9 mouse cellular contexts compared by ENCODE assay signal in the genomic region with DNA sequence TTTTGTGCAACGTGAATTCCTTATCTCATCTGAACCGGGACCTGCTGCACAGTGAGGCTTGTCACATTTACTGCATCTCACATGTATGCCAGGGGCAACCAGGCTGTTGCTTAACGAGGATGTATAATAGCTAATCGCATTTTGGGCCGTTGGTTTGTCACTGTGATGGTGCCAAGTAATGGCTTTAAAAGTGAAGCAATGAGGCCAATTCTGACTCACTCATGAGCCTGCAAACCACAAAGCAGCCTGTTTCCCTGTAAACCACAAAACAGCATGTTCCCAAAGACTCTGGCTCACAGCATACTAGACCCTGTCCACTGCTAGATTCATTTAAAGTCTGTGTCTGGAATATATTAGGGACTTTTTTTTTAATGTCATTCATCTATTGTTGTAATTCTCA.
DNase-seq lines count a peak whose midpoint lies in the region; ATAC-seq and TF ChIP-seq lines count a peak whose summit lies in the region.
"Had no signal": no experiment of that assay in that cellular context is flagged by ENCODE, and none has a peak within 500 bp of the region (broad histone marks: within the 10 kb centered on the region; RNA-seq: fewer than 3 reads in every experiment).

No protein-coding gene starts in this region.

- no peak for DNase-seq in forebrain, embryonic 11.5 days (ENCODE audit: low spot score)
- peak; percentile 3 for DNase-seq in right cerebral cortex, adult 18-20 months
- DNase-seq in right cerebral cortex, postnatal 14 days = no peak
- peak; percentile 23 for DNase-seq in layer of hippocampus, adult 11-12 months (ENCODE audit: low spot score)
- DNase-seq in cerebellum, postnatal 4 days (ENCODE audit: low spot score in 2 of 2) = no peak

- no peak overlapping the region for H3K4me3 ChIP-seq in forebrain, embryonic 15.5 days
- no peak overlapping the region for H3K4me3 ChIP-seq in forebrain, embryonic 11.5 days (ENCODE audit: low read depth, low read length)
- H3K4me3 ChIP-seq in myocyte = no peak overlapping the region
- no peak overlapping the region for H3K4me3 ChIP-seq in hindbrain, embryonic 13.5 days
- H3K4me3 ChIP-seq: limb, embryonic 12.5 days had no signal

- no peak overlapping the region for H3K9ac ChIP-seq in forebrain, embryonic 15.5 days (replicated peaks)
- H3K9ac ChIP-seq in forebrain, embryonic 11.5 days (ENCODE audit: low read length) = no peak overlapping the region
- H3K9ac ChIP-seq in hindbrain, embryonic 13.5 days = no peak overlapping the region
- H3K9ac ChIP-seq: limb, embryonic 12.5 days had no signal

- no peak overlapping the region for H3K4me2 ChIP-seq in forebrain, embryonic 15.5 days (replicated peaks)
- H3K4me2 ChIP-seq in forebrain, embryonic 11.5 days (ENCODE audit: low read depth, low read length, severe bottlenecking) = no peak overlapping the region
- peak overlapping the region; percentile 70 for H3K4me2 ChIP-seq in myocyte (ENCODE audit: low read depth)
- no peak overlapping the region for H3K4me2 ChIP-seq in hindbrain, embryonic 13.5 days
- H3K4me2 ChIP-seq: limb, embryonic 12.5 days had no signal

- H3K36me3 ChIP-seq in forebrain, embryonic 15.5 days = no peaks in the 10 kb centered on the region
- H3K36me3 ChIP-seq in forebrain, embryonic 11.5 days (ENCODE audit: control insufficient read depth, insufficient read depth, low read length) = no peaks in the 10 kb centered on the region
- H3K36me3 ChIP-seq in myocyte (ENCODE audit: control insufficient read depth, insufficient read depth) = no peaks in the 10 kb centered on the region
- H3K36me3 ChIP-seq in hindbrain, embryonic 13.5 days = no peaks in the 10 kb centered on the region
- H3K36me3 ChIP-seq: limb, embryonic 12.5 days had no signal

- WGBS in forebrain, embryonic 15.5 days = 19% methylated on average over 5 of the region's 5 CpGs
- 61% methylated on average over 5 of the region's 5 CpGs for WGBS in forebrain, embryonic 11.5 days
- 65% methylated on average over 5 of the region's 5 CpGs for WGBS in hindbrain, embryonic 13.5 days

- no peaks in the 10 kb centered on the region for H3K79me2 ChIP-seq in myocyte (ENCODE audit: control insufficient read depth, insufficient read depth)

- no peak overlapping the region for H3ac ChIP-seq in myocyte (ENCODE audit: control insufficient read depth, insufficient read length)

- TF ChIP-seq POLR2A in myocyte (IDR thresholded peaks at IDR 0.05; ENCODE audit: insufficient read length, low read depth) = no peak

- no peaks in the 10 kb centered on the region for H3K27me3 ChIP-seq in forebrain, embryonic 15.5 days
- no peaks in the 10 kb centered on the region for H3K27me3 ChIP-seq in forebrain, embryonic 11.5 days (ENCODE audit: control insufficient read depth, insufficient read depth, low read length)
- H3K27me3 ChIP-seq in myocyte (ENCODE audit: control insufficient read depth, insufficient read depth, insufficient read length) = no peaks in the 10 kb centered on the region
- no peaks in the 10 kb centered on the region for H3K27me3 ChIP-seq in hindbrain, embryonic 13.5 days
- H3K27me3 ChIP-seq: limb, embryonic 12.5 days had no signal

- H3K9me3 ChIP-seq in forebrain, embryonic 15.5 days = 0 out of 2 replicates have a peak, but pooled peaks cover 5% of the 10 kb centered on the region
- peaks cover 3% of the 10 kb centered on the region; the same call in 1 of the 2 replicates for H3K9me3 ChIP-seq in forebrain, embryonic 11.5 days (ENCODE audit: control insufficient read depth, low read length)
- no peaks in the 10 kb centered on the region for H3K9me3 ChIP-seq in hindbrain, embryonic 13.5 days
- H3K9me3 ChIP-seq: limb, embryonic 12.5 days had no signal

- peaks cover 13% of the 10 kb centered on the region for H3K4me1 ChIP-seq in forebrain, embryonic 15.5 days
- no peaks in the 10 kb centered on the region for H3K4me1 ChIP-seq in forebrain, embryonic 11.5 days (replicated peaks; ENCODE audit: control insufficient read depth, insufficient read depth, low read length)
- peaks cover 4% of the 10 kb centered on the region; the same call in 1 of the 2 replicates for H3K4me1 ChIP-seq in hindbrain, embryonic 13.5 days (replicated peaks)

- peak; percentile 81 for ATAC-seq in forebrain, embryonic 15.5 days (replicated peaks)
- ATAC-seq in forebrain, embryonic 11.5 days (replicated peaks; ENCODE audit: low FRiP score) = no peak
- no peak for ATAC-seq in hindbrain, embryonic 13.5 days (ENCODE audit: low FRiP score)

- H3K27ac ChIP-seq in forebrain, embryonic 15.5 days (replicated peaks) = peak overlapping the region; percentile 33; the same call in 1 of the 2 replicates
- no peak overlapping the region for H3K27ac ChIP-seq in forebrain, embryonic 11.5 days (ENCODE audit: low read depth, low read length)
- H3K27ac ChIP-seq in hindbrain, embryonic 13.5 days = no peak overlapping the region
- H3K27ac ChIP-seq: limb, embryonic 12.5 days had no signal

TF ChIP-seq in myocyte, 11 proteins besides CTCF, POLR2A, EP300 and RAD21:
- TF ChIP-seq TCF12 (IDR thresholded peaks at IDR 0.05; ENCODE audit: insufficient read depth, poor library complexity, severe bottlenecking) (no peak), CEBPB (IDR thresholded peaks at IDR 0.05; ENCODE audit: insufficient read depth, poor library complexity, severe bottlenecking) (peak; percentile 96)

Comparison
In these comparisons a context has a peak if more than half of its experiments do, and no peak if none do; other contexts are left out.
1. DNase-seq: peak in right cerebral cortex, adult 18-20 months (single experiment) and layer of hippocampus, adult 11-12 months (single experiment); none in forebrain, embryonic 11.5 days (single experiment), right cerebral cortex, postnatal 14 days (single experiment) and cerebellum, postnatal 4 days (0 of 2).